Mouse (Mus musculus) heart, adult 9 months (tissue): ENCODE data around the gene Krt13.
A peak's percentile ranks its signal among the peaks of the same experiment; 100 is the strongest.

Experiments
- DNase-seq, 2 experiments: peaks; one replicate each; pipeline ENCODE4 v3.0.0; 2022; ENCODE audit warnings: low spot score in 2 of 2

Krt13 gene

GRCm38 (mm10) chr11:100121466-100121865 lies at the start of gene Krt13:
Krt13 (minus strand) TSS chr11:100121566.
- DNase-seq, result no peak

GRCm38 (mm10) chr11:100168765-100169762 lies 47.7 kb upstream of the Krt13 start:
- peak in 1 of 2 experiments; percentile 34 for DNase-seq

- DNase-seq, result peak; percentile 7 to 8
Measured at GRCm38 (mm10) chr11:100168071-100168470, 46.7 kb upstream of the Krt13 start.

GRCm38 (mm10) chr11:100164392-100164791 lies 43.0 kb upstream of the Krt13 start:
- DNase-seq, result no peak

- no peak for DNase-seq
Measured at GRCm38 (mm10) chr11:100157908-100158477, 36.6 kb upstream of the Krt13 start.

GRCm38 (mm10) chr11:100157331-100157730 lies 36.0 kb upstream of the Krt13 start:
- DNase-seq, result no peak

- no peak for DNase-seq
Measured at GRCm38 (mm10) chr11:100155497-100156255, 34.3 kb upstream of the Krt13 start.

GRCm38 (mm10) chr11:100148615-100149330 lies 27.4 kb upstream of the Krt13 start, which contains the start of gene Krt19:
Krt19 (minus strand) TSS chr11:100148665.
- no peak for DNase-seq

- no peak for DNase-seq
Measured at GRCm38 (mm10) chr11:100147566-100148353, 26.4 kb upstream of the Krt13 start.

- DNase-seq, result no peak
Measured at GRCm38 (mm10) chr11:100145858-100146560, 24.6 kb upstream of the Krt13 start.

GRCm38 (mm10) chr11:100145104-100145503 lies 23.7 kb upstream of the Krt13 start:
- no peak for DNase-seq

GRCm38 (mm10) chr11:100140966-100141365 lies 19.6 kb upstream of the Krt13 start:
- no peak for DNase-seq

- DNase-seq, result no peak
Measured at GRCm38 (mm10) chr11:100139391-100139790, 18.0 kb upstream of the Krt13 start.

GRCm38 (mm10) chr11:100138809-100139208 lies 17.4 kb upstream of the Krt13 start:
- no peak for DNase-seq

- no peak for DNase-seq
Measured at GRCm38 (mm10) chr11:100137693-100138092, 16.3 kb upstream of the Krt13 start.

GRCm38 (mm10) chr11:100136559-100136958 lies 15.2 kb upstream of the Krt13 start:
- DNase-seq, result no peak

- no peak for DNase-seq
Measured at GRCm38 (mm10) chr11:100135731-100136130, 14.4 kb upstream of the Krt13 start, which contains the start of gene Krt15. Krt15 (minus strand) TSS chr11:100135928.

GRCm38 (mm10) chr11:100124901-100125300 lies 3.5 kb upstream of the Krt13 start:
- no peak for DNase-seq

GRCm38 (mm10) chr11:100120331-100120730 lies 1.0 kb downstream of the Krt13 start:
- no peak for DNase-seq

- no peak for DNase-seq
Measured at GRCm38 (mm10) chr11:100113742-100114029, 7.7 kb downstream of the Krt13 start.
